Mouse (Mus musculus) limb, embryonic 15.5 days (tissue): ENCODE data around the gene Asprv1. TPM values are rescaled to one million over a fixed set of nuclear protein-coding genes. Genes with fewer than 3 reads are reported as not detected.
A peak's percentile ranks its signal among the peaks of the same experiment; 100 is the strongest.

Experiments
- ATAC-seq: fragments of 200-750 bp; cut with Nextera tagmentation; 2 replicates; pipeline ENCODE4 v1.8.0; 2017; ENCODE audit warnings: low read depth, moderate TSS enrichment; ENCODE audit not compliant: insufficient number of reproducible peaks, low FRiP score, low TSS enrichment
- H3K27ac ChIP-seq: fragments of 300-500 bp; sonication (generic); 2 replicates; pipeline ENCODE4 v1.5.1; 2015; ENCODE audit warnings: moderate library complexity, mild to moderate bottlenecking, inconsistent platforms
- H3K27me3 ChIP-seq: fragments of 300-500 bp; sonication (generic); 2 replicates; pipeline ENCODE4 v1.6.1; 2015; ENCODE audit warnings: inconsistent platforms
- H3K36me3 ChIP-seq: fragments of 300-500 bp; sonication (generic); 2 replicates; pipeline ENCODE4 v1.6.1; 2015; ENCODE audit warnings: inconsistent platforms
- H3K4me1 ChIP-seq: fragments of 300-500 bp; sonication (generic); 2 replicates; pipeline ENCODE4 v1.6.1; 2015; ENCODE audit warnings: inconsistent platforms
- H3K4me2 ChIP-seq: fragments of 300-500 bp; sonication (generic); 2 replicates; pipeline ENCODE4 v1.6.1; 2015; ENCODE audit warnings: mild to moderate bottlenecking, inconsistent platforms
- H3K4me3 ChIP-seq: fragments of 300-500 bp; sonication (generic); 2 replicates; pipeline ENCODE4 v1.5.1; 2015; ENCODE audit warnings: mild to moderate bottlenecking, inconsistent platforms
- H3K9ac ChIP-seq: fragments of 300-500 bp; sonication (generic); 2 replicates; pipeline ENCODE4 v1.6.1; 2015; ENCODE audit warnings: inconsistent platforms
- H3K9me3 ChIP-seq: fragments of 300-500 bp; sonication (generic); 2 replicates; pipeline ENCODE4 v1.6.1; 2016; ENCODE audit warnings: inconsistent platforms
- WGBS: fragments of 180-500 bp; shearing (Covaris S2); methylation state at CpG from one replicate; pipeline ENCODE4 v1.1.7; 2015; 5-methylcytosine and 5-hydroxymethylcytosine counted together
- polyA plus RNA-seq: library from polyadenylated mRNA; unstranded; fragments of >200 nt; fragmentation: Nextera tagmentation; extraction: Ambion mirVana; gene quantifications from 2 replicates; pipeline ENCODE4 v1.2.1, GENCODE M21; 2015

The Asprv1 gene
- polyA plus RNA-seq, 1 experiment from 2014 or later, result 610 TPM

DNA sequence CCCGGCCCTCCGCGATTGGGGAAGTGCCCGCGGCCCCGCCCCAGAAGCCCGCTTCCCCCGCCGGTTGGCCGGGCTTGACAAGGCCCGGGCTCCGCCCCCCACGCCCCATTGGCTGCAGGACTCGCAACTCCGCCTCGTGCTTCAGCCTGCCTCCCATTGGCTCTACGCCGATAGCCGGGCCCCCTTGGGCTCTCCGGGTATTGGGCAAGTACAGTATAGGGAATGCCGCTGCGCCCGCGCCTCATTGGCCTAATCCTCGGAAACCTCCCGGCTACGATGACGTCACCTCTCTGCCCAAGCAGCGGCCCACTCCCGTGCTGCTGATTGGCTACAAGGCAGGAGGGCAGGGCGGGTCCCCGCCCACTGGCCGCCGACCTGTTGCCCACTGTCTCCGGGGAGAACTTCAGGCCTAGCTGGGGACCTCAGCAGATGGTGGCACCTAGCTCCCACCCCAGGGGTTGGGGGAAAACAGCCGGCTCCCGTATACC, 41.3 kb downstream of the Asprv1 start:
- Histone ChIP-seq H3K4me1 (peaks cover 25% of the 10 kb centered on the region), H3K27me3 (no peaks in the 10 kb centered on the region), H3K4me2 (peak overlapping the region; percentile 90), H3K9ac (peak overlapping the region; percentile 47), H3K36me3 (peaks cover 34% of the 10 kb centered on the region), H3K27ac (peak overlapping the region; percentile 76), H3K4me3 (peak overlapping the region; percentile 83), H3K9me3 (no peaks in the 10 kb centered on the region)
- WGBS, result 2% methylated on average over 35 of the region's 37 CpGs
- peak; percentile 100 for ATAC-seq

DNA sequence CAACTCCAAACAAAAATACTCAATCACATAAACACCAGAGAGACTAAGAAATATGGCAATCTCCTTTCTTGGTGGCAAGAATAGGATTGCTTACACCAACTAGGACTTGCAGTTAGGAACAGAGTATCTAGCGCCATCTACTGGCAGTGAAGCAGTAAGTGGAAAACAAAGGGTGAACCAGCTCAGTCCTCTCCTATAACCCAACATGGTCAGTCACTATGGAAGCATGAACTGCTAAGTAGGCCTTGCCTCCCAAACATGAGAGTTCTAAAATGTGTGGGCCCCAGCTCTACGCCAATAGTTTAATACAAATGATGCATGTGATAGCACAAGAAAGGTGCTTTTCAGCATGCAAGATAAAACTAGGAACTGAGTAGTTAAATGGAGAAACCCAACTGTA, 42.9 kb downstream of the Asprv1 start:
- Histone ChIP-seq H3K9me3 (no peaks in the 10 kb centered on the region), H3K4me2 (no peak overlapping the region), H3K9ac (no peak overlapping the region), H3K4me3 (no peak overlapping the region), H3K36me3 (peaks cover 43% of the 10 kb centered on the region), H3K27me3 (no peaks in the 10 kb centered on the region), H3K4me1 (peaks cover 20% of the 10 kb centered on the region), H3K27ac (no peak overlapping the region)
- ATAC-seq, result no peak
- WGBS, result 22% methylated on average over 2 of the region's 2 CpGs

DNA sequence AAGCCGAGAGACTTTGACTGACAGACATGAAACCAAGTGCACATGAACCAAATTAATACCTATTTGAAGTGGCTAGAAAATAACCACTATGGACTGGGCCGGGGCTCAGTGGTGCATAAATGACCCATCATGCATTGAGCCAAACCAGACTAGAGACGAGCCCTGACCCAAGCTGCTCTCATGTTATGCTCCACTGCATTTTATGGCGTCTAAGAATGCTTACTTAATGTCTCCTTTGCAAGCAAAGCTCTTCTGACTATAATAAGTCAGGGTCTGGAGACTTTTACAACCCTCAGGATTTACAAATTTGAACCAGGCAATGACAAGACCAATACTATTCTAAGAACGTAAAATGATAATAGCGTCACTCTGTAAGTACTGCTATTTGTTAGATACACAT, 50.4 kb downstream of the Asprv1 start:
- WGBS, result 81% methylated on average over 6 of the region's 6 CpGs
- Histone ChIP-seq H3K9ac (no peak overlapping the region), H3K27ac (no peak overlapping the region), H3K4me2 (no peak overlapping the region), H3K27me3 (no peaks in the 10 kb centered on the region), H3K36me3 (peaks cover 87% of the 10 kb centered on the region), H3K4me3 (no peak overlapping the region), H3K9me3 (no peaks in the 10 kb centered on the region), H3K4me1 (peaks cover 7% of the 10 kb centered on the region; the same call in 1 of the 2 replicates)
- ATAC-seq, result no peak

Other genes with a start within 250 kb of the Asprv1 start
- gene Pcyox1, start 231.0 kb upstream of the Asprv1 start, polyA plus RNA-seq, result 118 and 121 TPM in 2 replicates
- gene Tia1, start 223.9 kb upstream of the Asprv1 start, polyA plus RNA-seq, result 162 and 165 TPM in 2 replicates
- 0.42 TPM in 1 of 2 replicates, not detected in the other for gene Gm44790, start 201.5 kb upstream of the Asprv1 start, polyA plus RNA-seq
- 22.9 and 24.5 TPM in 2 replicates for gene C87436, start 189.8 kb upstream of the Asprv1 start, polyA plus RNA-seq
- 456 and 462 TPM in 2 replicates for gene Pcbp1, start 101.8 kb upstream of the Asprv1 start, polyA plus RNA-seq
- gene Mxd1, start 41.0 kb downstream of the Asprv1 start, polyA plus RNA-seq, result 14.2 and 15.2 TPM in 2 replicates
- 103 and 108 TPM in 2 replicates for gene Snrnp27, start 56.4 kb downstream of the Asprv1 start, polyA plus RNA-seq
- gene Gmcl1, start 105.2 kb downstream of the Asprv1 start, polyA plus RNA-seq, result 25.6 and 31.9 TPM in 2 replicates
- 61.9 and 66.6 TPM in 2 replicates for gene Anxa4, start 165.4 kb downstream of the Asprv1 start, polyA plus RNA-seq
- gene Aak1, start 221.4 kb downstream of the Asprv1 start, polyA plus RNA-seq, result 15.3 and 16.7 TPM in 2 replicates